Mouse (Mus musculus) lung, embryonic 16.5 days (tissue): ENCODE measurements around the gene Il15. TPM values are rescaled to one million over a fixed set of nuclear protein-coding genes. Genes with fewer than 3 reads are reported as not detected.

Experiments used
- ATAC-seq: fragments of 200-750 bp; cut with Nextera tagmentation; 2 replicates; pipeline ENCODE4 v1.8.0; 2017; ENCODE audit warnings: low read depth, mild to moderate bottlenecking, moderate library complexity
- H3K27ac ChIP-seq: fragments of 300-500 bp; sonication (generic); 2 replicates; pipeline ENCODE4 v1.5.1; 2014; ENCODE audit warnings: mild to moderate bottlenecking, control low read depth, low read length
- H3K27me3 ChIP-seq: fragments of 300-500 bp; sonication (generic); 2 replicates; pipeline ENCODE4 v1.6.1; 2014; ENCODE audit warnings: low read depth, low read length, mixed read lengths; ENCODE audit not compliant: control insufficient read depth, insufficient read depth
- H3K36me3 ChIP-seq: fragments of 300-500 bp; sonication (generic); 2 replicates; pipeline ENCODE4 v1.6.1; 2014; ENCODE audit warnings: low read length; ENCODE audit not compliant: control insufficient read depth, insufficient read depth
- H3K4me1 ChIP-seq: fragments of 300-500 bp; sonication (generic); replicated peaks from 2 replicates; pipeline ENCODE4 v1.6.1; 2014; ENCODE audit warnings: low read length, mixed read lengths; ENCODE audit not compliant: control insufficient read depth, insufficient read depth
- H3K4me2 ChIP-seq: fragments of 300-500 bp; sonication (generic); 2 replicates; pipeline ENCODE4 v1.6.1; 2014; ENCODE audit warnings: low read depth, low read length, control low read depth
- H3K4me3 ChIP-seq: fragments of 300-500 bp; sonication (generic); 2 replicates; pipeline ENCODE4 v1.5.1; 2014; ENCODE audit warnings: mild to moderate bottlenecking, low read length, control low read depth
- H3K9ac ChIP-seq: fragments of 300-500 bp; sonication (generic); 2 replicates; pipeline ENCODE4 v1.6.1; 2014; ENCODE audit warnings: low read length, control low read depth
- H3K9me3 ChIP-seq: fragments of 300-500 bp; sonication (generic); 2 replicates; pipeline ENCODE4 v1.6.1; 2016; ENCODE audit warnings: low read length; ENCODE audit not compliant: control insufficient read depth
- WGBS: fragments of 180-500 bp; shearing (Covaris S2); extraction: QIAGEN DNeasy Blood & Tissue Kit; methylation state at CpG from one replicate; pipeline ENCODE4 v1.1.7; 2014; 5-methylcytosine and 5-hydroxymethylcytosine counted together
- polyA plus RNA-seq: library from polyadenylated mRNA; unstranded; fragments of >200 nt; fragmentation: Nextera tagmentation; extraction: Ambion mirVana; gene quantifications from 2 replicates; pipeline ENCODE4 v1.2.1, GENCODE M21; 2015

Il15 gene
- 8.0 and 9.9 TPM in 2 replicates for polyA plus RNA-seq

DNA sequence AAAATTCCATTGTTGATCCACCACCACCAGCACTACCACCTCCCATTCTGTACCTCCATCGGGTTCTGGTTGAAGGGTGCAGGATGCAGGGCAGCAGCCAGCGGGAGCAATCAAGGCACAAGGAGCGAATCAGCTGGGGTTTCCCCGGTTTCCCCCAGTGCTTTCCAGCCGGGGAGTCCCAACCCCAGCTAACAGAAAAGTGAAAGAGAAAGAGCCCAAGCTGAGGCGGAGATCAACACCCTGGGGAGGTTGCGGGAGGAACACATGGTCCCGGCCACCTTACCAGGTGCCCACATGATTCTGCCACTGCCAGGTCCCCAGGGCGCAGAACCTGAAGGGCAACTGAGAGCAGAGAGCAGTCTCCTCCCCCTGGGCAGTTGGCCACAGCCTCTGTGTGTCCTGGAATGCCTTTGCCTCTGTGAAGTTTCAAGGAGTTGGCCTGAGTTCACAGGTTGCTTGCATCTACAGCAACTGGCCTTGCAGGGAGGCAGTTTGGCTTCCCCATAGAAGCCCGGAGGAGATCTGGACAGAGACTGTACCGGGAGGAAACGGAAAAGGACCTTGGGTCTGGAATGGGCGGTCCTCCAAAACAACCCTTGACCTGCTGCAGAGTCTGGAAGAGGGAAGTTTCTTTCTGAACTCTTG is at the start of gene Il15:
Il15 (minus strand) TSS at position 537 of the 645 bp plus-strand sequence.
- peak; percentile 86 for ATAC-seq

DNA sequence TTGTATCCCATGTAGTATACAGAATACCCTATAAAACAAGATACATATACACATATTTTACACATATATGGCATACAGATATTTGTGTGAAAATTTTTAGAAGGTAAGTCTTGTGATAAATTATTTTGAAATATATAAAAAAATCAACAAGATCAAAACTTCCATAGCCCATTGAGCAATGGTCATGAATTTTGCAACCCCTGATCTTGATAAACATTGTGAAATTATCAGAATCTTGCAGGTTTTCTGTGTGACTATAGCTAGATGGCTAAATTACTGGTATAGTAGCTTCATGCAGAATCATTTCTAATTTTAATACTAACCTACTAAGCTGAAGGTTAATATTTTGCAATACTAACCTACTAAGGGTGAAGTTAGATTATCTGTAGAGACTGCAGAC is 41.9 kb upstream of the Il15 start:
- Histone ChIP-seq H3K27me3 (no peaks in the 10 kb centered on the region), H3K36me3 (no peaks in the 10 kb centered on the region), H3K9ac (no peak overlapping the region), H3K9me3 (no peaks in the 10 kb centered on the region), H3K4me2 (no peak overlapping the region), H3K4me3 (no peak overlapping the region), H3K27ac (no peak overlapping the region), H3K4me1 (no peaks in the 10 kb centered on the region)
- no peak for ATAC-seq

More for the DNA sequence above, at the start of gene Il15:
- peak within 1 kb of the TSS; percentile 72 for H3K9ac ChIP-seq
- H3K4me3 ChIP-seq: peak within 1 kb of the TSS; percentile 69
- no peaks in the 10 kb centered on the region for H3K27me3 ChIP-seq
- peaks cover 16% of the 10 kb centered on the region; the same call in 1 of the 2 replicates for H3K4me1 ChIP-seq
- H3K36me3 ChIP-seq: no peaks in the 10 kb centered on the region
- WGBS: 4% methylated on average over 13 of the region's 13 CpGs
- peak within 1 kb of the TSS; percentile 93 for H3K27ac ChIP-seq
- H3K4me2 ChIP-seq: peak within 1 kb of the TSS; percentile 87
- no peaks in the 10 kb centered on the region for H3K9me3 ChIP-seq

DNA sequence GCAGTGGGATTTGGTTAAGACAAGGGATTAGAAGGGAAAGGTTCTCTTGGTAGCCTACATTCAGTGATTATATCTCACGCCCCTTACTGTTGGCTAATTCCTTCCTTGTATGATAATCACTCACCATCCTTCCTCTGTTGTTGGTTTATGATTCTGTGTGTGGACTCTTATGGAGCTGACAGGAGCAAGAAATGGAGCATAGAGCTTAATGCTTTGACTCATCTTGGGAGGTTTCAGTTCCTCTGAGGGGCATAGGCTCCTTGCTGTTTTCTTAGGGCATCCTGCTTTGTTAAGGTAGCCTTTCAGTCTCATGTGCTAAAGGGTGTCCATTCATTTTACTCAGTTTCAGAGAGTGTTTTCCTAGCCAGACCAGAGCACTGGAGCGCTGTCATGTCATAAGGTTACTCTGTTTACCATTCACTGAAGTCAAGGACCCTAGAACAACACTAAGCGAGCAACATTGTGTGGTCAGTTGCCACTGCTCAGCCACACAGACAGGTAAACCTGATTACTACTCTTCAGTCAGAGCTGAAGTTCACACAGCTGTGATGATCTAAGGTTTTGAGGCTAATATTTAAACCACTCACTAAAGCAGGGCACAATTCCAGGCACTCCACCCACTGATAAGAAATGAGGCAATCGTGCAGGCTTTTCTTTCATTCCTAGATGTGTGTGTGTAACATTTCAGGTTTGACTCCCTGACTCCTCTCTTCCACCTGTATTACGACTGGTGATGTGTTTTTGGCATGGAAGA is 13.7 kb upstream of the Il15 start:
- H3K4me3 ChIP-seq: no peak overlapping the region
- H3K9ac ChIP-seq: no peak overlapping the region
- no peaks in the 10 kb centered on the region for H3K9me3 ChIP-seq
- H3K36me3 ChIP-seq: no peaks in the 10 kb centered on the region
- no peaks in the 10 kb centered on the region for H3K27me3 ChIP-seq
- WGBS: 43% methylated on average over 5 of the region's 5 CpGs
- H3K27ac ChIP-seq: peak overlapping the region; percentile 73
- H3K4me2 ChIP-seq: peak overlapping the region; percentile 32
- peak; percentile 93 for ATAC-seq
- H3K4me1 ChIP-seq: no peaks in the 10 kb centered on the region

DNA sequence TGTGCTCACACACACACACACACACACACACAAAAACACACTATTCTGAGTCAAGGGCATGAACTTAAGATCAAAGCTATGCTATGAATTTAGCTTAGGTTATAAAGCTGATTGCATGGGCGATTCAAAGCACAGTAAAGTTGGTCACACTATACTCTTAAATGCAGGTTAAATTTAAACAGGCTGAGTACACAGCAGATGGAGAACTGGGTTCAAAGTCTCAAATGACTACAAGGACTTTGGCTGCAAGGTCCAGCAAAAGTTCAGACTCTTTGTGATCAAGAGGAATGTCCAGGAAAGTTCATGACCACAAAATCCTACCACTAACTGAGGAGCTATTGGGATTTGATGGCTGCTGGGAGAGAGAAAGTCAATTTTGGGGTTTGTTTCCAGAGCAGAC is 12.5 kb upstream of the Il15 start:
- Histone ChIP-seq H3K4me1 (no peaks in the 10 kb centered on the region), H3K4me3 (no peak overlapping the region), H3K27me3 (no peaks in the 10 kb centered on the region), H3K36me3 (no peaks in the 10 kb centered on the region), H3K9ac (no peak overlapping the region), H3K4me2 (no peak overlapping the region), H3K27ac (no peak overlapping the region), H3K9me3 (no peaks in the 10 kb centered on the region)
- ATAC-seq: no peak
- WGBS: 61% methylated on average over 1 of the region's 1 CpGs

DNA sequence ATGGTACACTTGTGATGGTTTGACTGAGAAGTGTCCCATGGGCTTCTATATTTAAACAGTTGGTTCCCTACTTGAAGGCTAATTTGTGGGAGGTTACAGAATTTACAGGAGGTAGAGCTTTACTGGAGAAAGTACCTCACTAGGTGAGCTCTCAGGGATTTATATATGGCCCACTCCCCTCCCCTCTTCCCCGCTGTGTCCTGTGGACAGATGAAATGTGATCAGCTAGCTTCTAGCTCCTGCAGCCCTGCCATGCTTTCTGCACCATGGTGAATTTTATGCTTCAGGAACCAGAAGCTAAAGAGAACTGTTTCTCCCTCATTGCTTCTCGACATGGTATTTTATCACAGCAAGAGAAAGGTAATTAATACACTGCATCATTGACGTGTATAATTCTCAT is 7.1 kb upstream of the Il15 start:
- Histone ChIP-seq H3K27me3 (no peaks in the 10 kb centered on the region), H3K9me3 (no peaks in the 10 kb centered on the region), H3K4me1 (no peaks in the 10 kb centered on the region), H3K27ac (no peak overlapping the region), H3K4me2 (no peak overlapping the region), H3K36me3 (no peaks in the 10 kb centered on the region), H3K4me3 (no peak overlapping the region), H3K9ac (no peak overlapping the region)
- 65% methylated on average over 3 of the region's 3 CpGs for WGBS
- no peak for ATAC-seq

- WGBS: 49% methylated on average over 1 of the region's 1 CpGs
- H3K4me3 ChIP-seq: no peak overlapping the region
- no peaks in the 10 kb centered on the region for H3K36me3 ChIP-seq
- no peak overlapping the region for H3K27ac ChIP-seq
- 0 out of 2 replicates have a peak, but pooled peaks cover 6% of the 10 kb centered on the region for H3K4me1 ChIP-seq
- no peaks in the 10 kb centered on the region for H3K27me3 ChIP-seq
- ATAC-seq: no peak
- H3K9me3 ChIP-seq: no peaks in the 10 kb centered on the region
- no peak overlapping the region for H3K9ac ChIP-seq
- H3K4me2 ChIP-seq: no peak overlapping the region
These were observed 4.0 kb upstream of the Il15 start for GRCm38 (mm10) chr8:82407060-82407459.

GRCm38 (mm10) chr8:82404068-82404467 is 1.0 kb upstream of the Il15 start:
- H3K27ac ChIP-seq: no peak overlapping the region
- H3K9ac ChIP-seq: no peak overlapping the region
- no peak for ATAC-seq
- whole genome bisulfite sequencing: 97% methylated on average over 3 of the region's 3 CpGs
- H3K4me2 ChIP-seq: no peak overlapping the region
- no peaks in the 10 kb centered on the region for H3K27me3 ChIP-seq
- H3K36me3 ChIP-seq: no peaks in the 10 kb centered on the region
- no peak overlapping the region for H3K4me3 ChIP-seq
- H3K9me3 ChIP-seq: no peaks in the 10 kb centered on the region
- H3K4me1 ChIP-seq: peaks cover 16% of the 10 kb centered on the region; the same call in 1 of the 2 replicates

GRCm38 (mm10) chr8:82402261-82402685 is 749 bp downstream of the Il15 start:
- peak overlapping the region; percentile 69 for H3K4me3 ChIP-seq
- peaks cover 16% of the 10 kb centered on the region; the same call in 1 of the 2 replicates for H3K4me1 ChIP-seq
- H3K9ac ChIP-seq: peak overlapping the region; percentile 72
- WGBS: under 1% methylated on average over 13 of the region's 13 CpGs
- H3K4me2 ChIP-seq: peak overlapping the region; percentile 87
- ATAC-seq: peak; percentile 76
- no peaks in the 10 kb centered on the region for H3K27me3 ChIP-seq
- peak overlapping the region; percentile 93 for H3K27ac ChIP-seq
- no peaks in the 10 kb centered on the region for H3K9me3 ChIP-seq
- H3K36me3 ChIP-seq: no peaks in the 10 kb centered on the region

GRCm38 (mm10) chr8:82401490-82401889 is 1.5 kb downstream of the Il15 start:
- ATAC-seq: no peak
- H3K4me3 ChIP-seq: peak overlapping the region; percentile 69

More at GRCm38 (mm10) chr8:82401490-82401889, 1.5 kb downstream of the Il15 start:
- Histone ChIP-seq H3K27me3 (no peaks in the 10 kb centered on the region), H3K27ac (peak overlapping the region; percentile 93), H3K4me1 (peaks cover 16% of the 10 kb centered on the region; the same call in 1 of the 2 replicates), H3K36me3 (no peaks in the 10 kb centered on the region), H3K9ac (peak overlapping the region; percentile 72; the same call in 1 of the 2 replicates), H3K4me2 (peak overlapping the region; percentile 87), H3K9me3 (no peaks in the 10 kb centered on the region)
- 9% methylated on average over 6 of the region's 6 CpGs for WGBS
